Mouse (Mus musculus) gastrocnemius, postnatal 25 days (tissue): ENCODE results near the gene Parp1. TPM values are rescaled to one million over a fixed set of nuclear protein-coding genes. Genes with fewer than 3 reads are reported as not detected.
A peak's percentile ranks its signal among the peaks of the same experiment; 100 is the strongest.
"Not testable (repeated sequence)": the region's sequence is repeated elsewhere in the genome, so short reads cannot be mapped to it uniquely, and the experiment has no call there.

Experiments
- DNase-seq: peaks from one replicate; pipeline ENCODE4 v3.0.0; 2022
- total RNA-seq, 2 experiments: library from RNA; stranded (reverse); gene quantifications; 1 replicate in 1 of 2; 2 replicates in 1 of 2; pipeline ENCODE4 v1.2.3; 2021

Gene Parp1
- total RNA-seq, 2 experiments from 2014 or later, result 50.8 to 52.7 TPM

GRCm38 (mm10) chr1:180559454-180559853, 9.3 kb upstream of the Parp1 start:
- no peak for DNase-seq

- no peak for DNase-seq
Observed at GRCm38 (mm10) chr1:180561187-180561586, 7.5 kb upstream of the Parp1 start.

GRCm38 (mm10) chr1:180564885-180565284, 3.8 kb upstream of the Parp1 start:
- no peak for DNase-seq

- DNase-seq, result no peak
Observed at GRCm38 (mm10) chr1:180567761-180568160, 963 bp upstream of the Parp1 start.

- no peak for DNase-seq
Observed at GRCm38 (mm10) chr1:180568248-180568647, 476 bp upstream of the Parp1 start.

GRCm38 (mm10) chr1:180569453-180569852, 729 bp downstream of the Parp1 start:
- DNase-seq, result no peak

GRCm38 (mm10) chr1:180570181-180570580, 1.5 kb downstream of the Parp1 start:
- no peak for DNase-seq

- no peak for DNase-seq
Observed at GRCm38 (mm10) chr1:180571018-180571589, 2.4 kb downstream of the Parp1 start.

GRCm38 (mm10) chr1:180571721-180572120, 3.0 kb downstream of the Parp1 start:
- not testable (repeated sequence) for DNase-seq

GRCm38 (mm10) chr1:180572154-180572553, 3.4 kb downstream of the Parp1 start:
- no peak for DNase-seq

- DNase-seq, result no peak
Observed at GRCm38 (mm10) chr1:180576524-180576923, 7.8 kb downstream of the Parp1 start.

GRCm38 (mm10) chr1:180577837-180578236, 9.1 kb downstream of the Parp1 start:
- DNase-seq, result no peak

- DNase-seq, result no peak
Observed at GRCm38 (mm10) chr1:180587792-180588442, 19.2 kb downstream of the Parp1 start.

- DNase-seq, result no peak
Observed at GRCm38 (mm10) chr1:180600578-180600977, 31.9 kb downstream of the Parp1 start.

GRCm38 (mm10) chr1:180601806-180602205, 33.1 kb downstream of the Parp1 start:
- peak; percentile 9 for DNase-seq

GRCm38 (mm10) chr1:180604579-180604978, 35.9 kb downstream of the Parp1 start:
- peak; percentile 75 for DNase-seq

- no peak for DNase-seq
Observed at GRCm38 (mm10) chr1:180606106-180606505, 37.4 kb downstream of the Parp1 start.

GRCm38 (mm10) chr1:180606796-180607577, 38.3 kb downstream of the Parp1 start:
- DNase-seq, result no peak

GRCm38 (mm10) chr1:180607578-180607879, 38.8 kb downstream of the Parp1 start:
- no peak for DNase-seq

GRCm38 (mm10) chr1:180611842-180612241, 43.1 kb downstream of the Parp1 start:
- not testable (repeated sequence) for DNase-seq

- DNase-seq, result no peak
Observed at GRCm38 (mm10) chr1:180616762-180617161, 48.0 kb downstream of the Parp1 start.

- DNase-seq, result no peak
Observed at GRCm38 (mm10) chr1:180622389-180622788, 53.7 kb downstream of the Parp1 start.

- no peak for DNase-seq
Observed at GRCm38 (mm10) chr1:180623911-180624310, 55.2 kb downstream of the Parp1 start.

GRCm38 (mm10) chr1:180626141-180626540, 57.4 kb downstream of the Parp1 start:
- DNase-seq, result peak; percentile 50
